Mouse (Mus musculus): ENCODE measurements around the gene Oaz1. TPM values are rescaled to one million over a fixed set of nuclear protein-coding genes. Genes with fewer than 3 reads are reported as not detected.
A peak's percentile ranks its signal among the peaks of the same experiment; 100 is the strongest.

Oaz1 gene
- total RNA-seq, 1 experiment from 2014 or later: 242 TPM

DNA sequence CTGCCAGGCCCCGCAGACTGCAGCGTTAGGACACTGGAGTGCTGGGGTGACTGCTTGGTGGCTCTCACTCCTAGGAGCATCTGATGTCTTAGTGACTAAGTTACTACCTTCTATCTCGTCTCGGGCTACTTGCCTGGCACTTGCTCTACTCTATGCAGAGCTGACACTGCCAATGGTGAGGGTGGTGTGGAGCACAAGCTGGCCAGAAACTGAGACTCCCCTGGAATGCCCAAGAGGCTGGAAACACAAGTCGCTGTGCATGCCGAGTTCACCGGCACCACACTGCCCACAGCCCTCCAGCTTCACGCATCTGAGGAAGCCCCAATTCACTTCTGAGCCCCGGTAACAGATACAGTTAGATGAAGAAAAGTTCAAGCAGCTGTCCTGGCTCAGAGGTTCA is 47.6 kb downstream of the Oaz1 start:
- ATAC-seq (replicated peaks; ENCODE audit: insufficient number of reproducible peaks, low FRiP score, low TSS enrichment, poor library complexity, severe bottlenecking): no peak

DNA sequence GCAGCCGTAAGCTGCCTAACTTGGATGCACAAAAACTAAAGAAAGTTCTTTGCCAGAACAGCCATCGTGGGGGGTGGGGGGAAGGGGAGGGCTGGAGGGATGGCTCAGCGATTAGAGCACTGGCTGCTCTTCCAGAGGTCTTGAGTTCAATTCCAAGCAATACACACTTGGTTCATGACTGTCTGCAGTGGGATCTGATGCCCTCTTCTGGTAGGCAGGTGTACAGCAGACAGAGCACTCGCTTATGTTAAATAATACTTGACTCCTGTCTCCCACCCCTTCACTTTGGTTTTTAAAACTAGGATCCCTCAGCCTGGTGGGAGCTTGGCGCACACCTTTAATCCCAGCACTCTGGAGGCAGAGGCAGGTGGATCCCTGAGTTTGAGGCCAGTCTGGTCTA is 49.6 kb downstream of the Oaz1 start:
- ATAC-seq (replicated peaks; ENCODE audit: insufficient number of reproducible peaks, low FRiP score, low TSS enrichment, poor library complexity, severe bottlenecking): 0 out of 2 replicates have a peak, but pooled peaks have one; percentile 53

- ATAC-seq (replicated peaks; ENCODE audit: insufficient number of reproducible peaks, low FRiP score, low TSS enrichment, poor library complexity, severe bottlenecking): no peak
These were observed 50.1 kb downstream of the Oaz1 start for GRCm38 (mm10) chr10:80876594-80876993.

Other genes with a start within 250 kb of the Oaz1 start
- gene Klf16, start 249.3 kb upstream of the Oaz1 start, total RNA-seq (2017): 5.1 to 8.5 TPM (median 8.2 TPM) in 3 replicates
- gene Abhd17a, start 236.3 kb upstream of the Oaz1 start, total RNA-seq (2017): 15.2 to 20.8 TPM (median 17.0 TPM) in 3 replicates
- 6.0 to 11.2 TPM (median 7.9 TPM) in 3 replicates for gene Scamp4, start 223.8 kb upstream of the Oaz1 start, total RNA-seq (2017)
- 1.8 TPM in 1 of 3 replicates, not detected in the others for gene Adat3, start 223.8 kb upstream of the Oaz1 start, total RNA-seq (2017)
- gene Gm49322, start 220.6 kb upstream of the Oaz1 start, total RNA-seq (2017): 0.78 to 1.0 TPM in 2 of 3 replicates, not detected in the other
- gene Csnk1g2, start 203.8 kb upstream of the Oaz1 start, total RNA-seq (2017): 174 to 193 TPM (median 192 TPM) in 3 replicates
- 14.6 to 23.9 TPM (median 23.1 TPM) in 3 replicates for gene Btbd2, start 169.6 kb upstream of the Oaz1 start, total RNA-seq (2017)
- gene Mknk2, start 148.5 kb upstream of the Oaz1 start, total RNA-seq (2017): 56.7 to 115 TPM (median 94.0 TPM) in 3 replicates
- 57.4 to 129 TPM (median 87.2 TPM) in 3 replicates for gene Mob3a, start 124.7 kb upstream of the Oaz1 start, total RNA-seq (2017)
- gene Izumo4, start 124.5 kb upstream of the Oaz1 start, total RNA-seq (2017): 10.6 to 17.9 TPM (median 17.1 TPM) in 3 replicates
- gene Ap3d1, start 84.4 kb upstream of the Oaz1 start, total RNA-seq (2017): 65.5 to 110 TPM (median 103 TPM) in 3 replicates
- 5.2 to 17.7 TPM (median 6.3 TPM) in 3 replicates for gene Dot1l, start 71.5 kb upstream of the Oaz1 start, total RNA-seq (2017)
- gene Sf3a2, start 28.5 kb upstream of the Oaz1 start, total RNA-seq (2017): 9.4 to 23.3 TPM (median 10.7 TPM) in 3 replicates
- 29.4 to 59.3 TPM (median 41.3 TPM) in 3 replicates for gene Plekhj1, start 28.0 kb upstream of the Oaz1 start, total RNA-seq (2017)
- gene Amh, start 21.4 kb upstream of the Oaz1 start, total RNA-seq (2017): not detected in 3 replicates
- not detected in 3 replicates for gene Jsrp1, start 13.2 kb upstream of the Oaz1 start, total RNA-seq (2017)
- gene Lingo3, start 17.4 kb downstream of the Oaz1 start, total RNA-seq (2017): not detected in 3 replicates
- 78.9 to 86.7 TPM (median 80.7 TPM) in 3 replicates for gene Lsm7, start 28.6 kb downstream of the Oaz1 start, total RNA-seq (2017)
- 8.1 to 18.2 TPM (median 8.2 TPM) in 3 replicates for gene Sppl2b, start 28.6 kb downstream of the Oaz1 start, total RNA-seq (2017)
- not detected in 3 replicates for gene Tmprss9, start 45.2 kb downstream of the Oaz1 start, total RNA-seq (2017)
- 14.6 to 43.9 TPM (median 30.8 TPM) in 3 replicates for gene Timm13, start 74.3 kb downstream of the Oaz1 start, total RNA-seq (2017)
- 2.3 to 8.5 TPM (median 3.8 TPM) in 3 replicates for gene Lmnb2, start 91.6 kb downstream of the Oaz1 start, total RNA-seq (2017)
- 18.9 to 25.8 TPM (median 22.5 TPM) in 3 replicates for gene Gadd45b, start 103.4 kb downstream of the Oaz1 start, total RNA-seq (2017)
- gene Gng7, start 188.3 kb downstream of the Oaz1 start, total RNA-seq (2017): 0.10 TPM in 1 of 3 replicates, not detected in the others
- gene Diras1, start 199.0 kb downstream of the Oaz1 start, total RNA-seq (2017): 0.38 TPM in 1 of 3 replicates, not detected in the others
- 4.5 to 9.9 TPM (median 7.3 TPM) in 3 replicates for gene Slc39a3, start 210.8 kb downstream of the Oaz1 start, total RNA-seq (2017)
- gene Sgta, start 233.5 kb downstream of the Oaz1 start, total RNA-seq (2017): 27.8 to 50.9 TPM (median 31.5 TPM) in 3 replicates
- 2.5 to 3.6 TPM (median 2.8 TPM) in 3 replicates for gene Thop1, start 243.4 kb downstream of the Oaz1 start, total RNA-seq (2017)

Data from monocyte, adult 5-6 weeks (primary cell).